Mouse (Mus musculus) kidney, postnatal 0 days (tissue): ENCODE measurements around the gene Mast4. TPM values are rescaled to one million over a fixed set of nuclear protein-coding genes. Genes with fewer than 3 reads are reported as not detected.

Experiments
- ATAC-seq: fragments of 200-750 bp; cut with Nextera tagmentation; replicated peaks from 2 replicates; pipeline ENCODE4 v1.8.0; 2017; ENCODE audit warnings: low read depth, moderate number of reproducible peaks, moderate TSS enrichment, moderate library complexity; ENCODE audit not compliant: low FRiP score
- DNase-seq: peaks from one replicate; pipeline ENCODE4 v3.0.0-alpha.2; 2016; ENCODE audit warnings: low spot score
- H3K27ac ChIP-seq: fragments of 300-500 bp; sonication (generic); 2 replicates; pipeline ENCODE4 v1.5.1; 2014; ENCODE audit warnings: mild to moderate bottlenecking
- H3K27me3 ChIP-seq: fragments of 300-500 bp; sonication (generic); 2 replicates; pipeline ENCODE4 v1.6.1; 2014; ENCODE audit warnings: low read length, mixed read lengths; ENCODE audit not compliant: insufficient read depth
- H3K36me3 ChIP-seq: fragments of 300-500 bp; sonication (generic); 2 replicates; pipeline ENCODE4 v1.6.1; 2014; ENCODE audit warnings: low read length, mixed read lengths; ENCODE audit not compliant: insufficient read depth
- H3K4me1 ChIP-seq: fragments of 300-500 bp; sonication (generic); replicated peaks from 2 replicates; pipeline ENCODE4 v1.6.1; 2014; ENCODE audit warnings: antibody characterized with exemption, low read length, mixed read lengths; ENCODE audit not compliant: insufficient read depth
- H3K4me2 ChIP-seq: fragments of 300-500 bp; sonication (generic); 2 replicates; pipeline ENCODE4 v1.6.1; 2014; ENCODE audit warnings: mild to moderate bottlenecking, low read length, moderate library complexity, mixed read lengths
- H3K4me3 ChIP-seq: fragments of 300-500 bp; sonication (generic); replicated peaks from 2 replicates; pipeline ENCODE4 v1.5.1; 2014; ENCODE audit warnings: low read depth, low read length
- H3K9ac ChIP-seq: fragments of 300-500 bp; sonication (generic); 2 replicates; pipeline ENCODE4 v1.6.1; 2014; ENCODE audit warnings: low read depth, low read length
- H3K9me3 ChIP-seq: fragments of 300-500 bp; sonication (generic); replicated peaks from 2 replicates; pipeline ENCODE4 v1.6.1; 2016; ENCODE audit warnings: low read length, inconsistent platforms, mixed read lengths
- CTCF ChIP-seq: IDR thresholded peaks from 2 replicates; pipeline ENCODE4 v1.5.1; 2016; ENCODE audit warnings: antibody characterized with exemption, low read depth, mild to moderate bottlenecking, moderate library complexity
- WGBS: fragments of 180-500 bp; shearing (Covaris S2); extraction: QIAGEN DNeasy Blood & Tissue Kit; methylation state at CpG from one replicate; pipeline ENCODE4 v1.1.7; 2014; 5-methylcytosine and 5-hydroxymethylcytosine counted together
- polyA plus RNA-seq: library from polyadenylated mRNA; unstranded; fragments of >200 nt; fragmentation: Nextera tagmentation; extraction: Ambion mirVana; gene quantifications from 2 replicates; pipeline ENCODE4 v1.2.1, GENCODE M21; 2015

The Mast4 gene
- polyA plus RNA-seq, 1 experiment from 2014 or later, result 10.6 TPM

- Histone ChIP-seq H3K27me3 (no peaks in the 10 kb centered on the region), H3K4me3 (no peak overlapping the region), H3K36me3 (no peaks in the 10 kb centered on the region), H3K4me2 (no peak overlapping the region), H3K27ac (no peak overlapping the region), H3K9me3 (no peaks in the 10 kb centered on the region), H3K4me1 (no peaks in the 10 kb centered on the region), H3K9ac (no peak overlapping the region)
- no peak for DNase-seq
- TF ChIP-seq CTCF, result no peak
- no peak for ATAC-seq
- 68% methylated on average over 5 of the region's 5 CpGs for WGBS
Measured at GRCm38 (mm10) chr13:103144343-103144742, 190.0 kb downstream of the Mast4 start.

GRCm38 (mm10) chr13:103141304-103141703 lies 193.0 kb downstream of the Mast4 start:
- no peaks in the 10 kb centered on the region for H3K9me3 ChIP-seq
- no peak overlapping the region for H3K4me3 ChIP-seq
- H3K9ac ChIP-seq, result no peak overlapping the region
- no peaks in the 10 kb centered on the region for H3K36me3 ChIP-seq
- 75% methylated on average over 5 of the region's 5 CpGs for WGBS
- no peak overlapping the region for H3K27ac ChIP-seq
- no peaks in the 10 kb centered on the region for H3K4me1 ChIP-seq
- DNase-seq (no peak), ATAC-seq (no peak)
- H3K4me2 ChIP-seq, result no peak overlapping the region
- H3K27me3 ChIP-seq, result no peaks in the 10 kb centered on the region
- TF ChIP-seq CTCF, result no peak

- DNase-seq, result no peak
- no peak for TF ChIP-seq CTCF
- WGBS, result 93% methylated on average over 13 of the region's 13 CpGs
- H3K27ac ChIP-seq, result no peak overlapping the region
- ATAC-seq, result no peak
- H3K27me3 ChIP-seq, result no peaks in the 10 kb centered on the region
- H3K36me3 ChIP-seq, result no peaks in the 10 kb centered on the region
- no peak overlapping the region for H3K4me2 ChIP-seq
- H3K9me3 ChIP-seq, result no peaks in the 10 kb centered on the region
- no peaks in the 10 kb centered on the region for H3K4me1 ChIP-seq
- H3K9ac ChIP-seq, result no peak overlapping the region
- no peak overlapping the region for H3K4me3 ChIP-seq
Measured at GRCm38 (mm10) chr13:103140051-103140450, 194.2 kb downstream of the Mast4 start.

GRCm38 (mm10) chr13:103138298-103138697 lies 196.0 kb downstream of the Mast4 start:
- TF ChIP-seq CTCF, result no peak
- no peak overlapping the region for H3K9ac ChIP-seq
- H3K9me3 ChIP-seq, result no peaks in the 10 kb centered on the region
- H3K36me3 ChIP-seq, result no peaks in the 10 kb centered on the region
- no peak overlapping the region for H3K4me3 ChIP-seq
- H3K4me1 ChIP-seq, result no peaks in the 10 kb centered on the region
- DNase-seq, result no peak
- H3K4me2 ChIP-seq, result no peak overlapping the region
- H3K27me3 ChIP-seq, result no peaks in the 10 kb centered on the region
- no peak overlapping the region for H3K27ac ChIP-seq
- ATAC-seq, result no peak

- no peaks in the 10 kb centered on the region for H3K4me1 ChIP-seq
- no peaks in the 10 kb centered on the region for H3K36me3 ChIP-seq
- H3K4me3 ChIP-seq, result no peak overlapping the region
- no peaks in the 10 kb centered on the region for H3K27me3 ChIP-seq
- no peaks in the 10 kb centered on the region for H3K9me3 ChIP-seq
- H3K27ac ChIP-seq, result no peak overlapping the region
- no peak overlapping the region for H3K9ac ChIP-seq
- ATAC-seq, result no peak
- TF ChIP-seq CTCF, result no peak
- H3K4me2 ChIP-seq, result no peak overlapping the region
- DNase-seq, result no peak
- WGBS, result 78% methylated on average over 17 of the region's 17 CpGs
Measured at GRCm38 (mm10) chr13:103135224-103135883, 198.9 kb downstream of the Mast4 start.

- Histone ChIP-seq H3K4me1 (peaks cover 5% of the 10 kb centered on the region; the same call in 1 of the 2 replicates), H3K9ac (no peak overlapping the region), H3K27me3 (no peaks in the 10 kb centered on the region), H3K4me2 (no peak overlapping the region), H3K4me3 (no peak overlapping the region), H3K27ac (no peak overlapping the region), H3K9me3 (no peaks in the 10 kb centered on the region), H3K36me3 (no peaks in the 10 kb centered on the region)
- no peak for TF ChIP-seq CTCF
- no peak for ATAC-seq
- DNase-seq, result no peak
- 78% methylated on average over 2 of the region's 2 CpGs for WGBS
Measured at GRCm38 (mm10) chr13:103131781-103132180, 202.5 kb downstream of the Mast4 start.
